Mouse (Mus musculus): ENCODE results near the gene Sars.

The Sars gene

DNA sequence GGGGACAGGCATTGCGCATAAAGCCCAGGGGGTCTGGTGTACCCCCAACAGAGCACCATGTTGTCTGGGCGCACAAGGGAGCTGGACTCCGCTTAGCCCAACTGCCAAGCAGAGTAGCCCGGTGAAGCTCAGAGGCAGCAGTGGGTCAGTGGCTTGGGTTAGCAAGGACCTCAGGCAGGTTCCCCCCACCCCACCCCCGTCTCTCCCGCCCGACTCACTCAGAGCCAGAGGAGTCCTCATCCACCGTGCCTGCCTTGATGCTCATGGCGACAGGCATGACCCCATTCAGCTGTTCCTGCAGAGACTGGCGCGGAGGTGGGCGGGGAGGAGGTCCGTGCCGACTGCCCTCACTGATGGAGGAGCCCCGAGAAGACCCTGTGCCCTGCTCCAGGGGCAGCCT lies 52.2 kb downstream of the Sars start:
- no peak for DNase-seq (ENCODE audit: low read depth, low spot score)

DNA sequence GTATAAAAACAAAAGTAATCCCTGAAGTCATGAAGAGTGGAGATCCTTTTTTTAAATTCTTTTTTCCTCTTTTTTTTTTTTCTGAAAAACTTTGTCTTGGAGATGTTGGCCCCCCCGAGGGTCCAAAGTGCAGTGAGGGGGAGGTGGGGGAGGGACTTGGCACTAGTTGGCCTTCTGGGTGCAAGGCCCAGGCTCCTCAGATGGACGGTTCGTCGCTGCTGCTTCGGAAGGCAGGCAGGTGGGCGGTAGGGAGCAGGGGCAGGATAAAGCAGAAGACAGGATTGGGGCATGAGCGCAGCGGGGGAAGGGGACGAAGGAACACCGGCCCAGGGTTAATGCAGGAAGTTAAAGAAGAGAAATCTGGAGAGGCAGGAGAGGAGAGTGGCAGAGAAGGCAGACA lies 52.7 kb downstream of the Sars start:
- no peak for DNase-seq (ENCODE audit: low read depth, low spot score)

DNA sequence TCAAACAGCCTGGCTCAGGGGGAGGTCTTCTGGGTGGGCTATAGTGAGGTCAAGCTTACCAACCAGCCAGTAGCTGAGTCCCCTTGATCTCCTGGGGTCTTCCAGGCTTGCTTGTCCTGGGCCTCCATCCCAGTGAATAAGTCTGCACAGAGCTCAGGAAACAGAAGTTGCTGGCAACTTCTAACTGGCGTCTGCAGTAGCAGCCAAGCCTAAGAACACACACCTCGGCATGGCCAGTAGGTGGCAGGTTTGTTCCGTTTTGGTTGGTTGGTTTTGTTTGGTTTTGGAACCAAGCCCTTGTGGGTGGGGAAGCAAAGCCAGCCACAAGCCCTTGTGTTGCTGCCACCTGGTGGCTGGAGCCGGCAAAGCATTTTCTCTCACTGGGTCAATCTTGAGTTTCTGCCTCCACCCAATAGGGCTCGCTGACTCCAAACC lies 55.9 kb downstream of the Sars start:
- DNase-seq (ENCODE audit: low read depth, low spot score): peak; percentile 94

DNA sequence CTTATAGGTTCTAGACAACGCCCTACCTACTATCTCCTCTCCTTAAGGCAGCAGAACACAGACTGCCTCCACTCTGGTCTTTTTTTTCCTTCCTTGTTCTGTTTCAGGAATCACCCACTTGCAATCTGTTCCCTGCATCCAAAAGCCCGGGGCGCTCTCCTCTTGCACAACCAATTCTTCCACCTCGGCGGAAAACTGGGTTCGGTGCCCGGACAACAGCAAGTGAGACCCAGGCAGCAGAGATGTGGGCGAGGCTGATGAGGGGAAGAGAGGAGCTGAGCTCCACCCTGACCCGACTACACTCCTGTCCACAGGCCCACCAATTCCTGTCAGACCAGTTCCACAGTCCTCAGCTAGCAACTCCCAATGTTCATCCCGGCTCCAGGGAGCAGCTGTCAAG lies 58.8 kb downstream of the Sars start:
- no peak for DNase-seq (ENCODE audit: low read depth, low spot score)

DNA sequence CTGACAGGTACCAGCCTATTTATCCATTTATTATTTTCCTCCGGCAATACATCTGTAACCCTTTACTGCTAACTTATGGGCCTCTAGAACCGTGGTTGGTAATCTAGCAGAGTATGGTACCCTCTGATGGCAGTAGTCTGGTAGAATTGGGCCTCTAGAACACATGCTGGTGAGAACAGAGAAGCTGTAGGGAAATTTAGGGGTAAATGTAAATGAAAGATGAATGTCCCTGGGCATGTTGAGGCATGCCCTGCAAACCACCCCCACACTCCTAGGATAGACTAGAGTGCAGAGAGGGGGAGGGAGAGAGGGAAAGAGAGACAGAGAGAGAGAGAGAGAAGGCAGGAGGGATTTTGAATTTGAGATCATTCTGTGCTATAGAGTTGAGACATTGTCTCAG lies 60.6 kb downstream of the Sars start:
- no peak for DNase-seq (ENCODE audit: low read depth, low spot score)

DNA sequence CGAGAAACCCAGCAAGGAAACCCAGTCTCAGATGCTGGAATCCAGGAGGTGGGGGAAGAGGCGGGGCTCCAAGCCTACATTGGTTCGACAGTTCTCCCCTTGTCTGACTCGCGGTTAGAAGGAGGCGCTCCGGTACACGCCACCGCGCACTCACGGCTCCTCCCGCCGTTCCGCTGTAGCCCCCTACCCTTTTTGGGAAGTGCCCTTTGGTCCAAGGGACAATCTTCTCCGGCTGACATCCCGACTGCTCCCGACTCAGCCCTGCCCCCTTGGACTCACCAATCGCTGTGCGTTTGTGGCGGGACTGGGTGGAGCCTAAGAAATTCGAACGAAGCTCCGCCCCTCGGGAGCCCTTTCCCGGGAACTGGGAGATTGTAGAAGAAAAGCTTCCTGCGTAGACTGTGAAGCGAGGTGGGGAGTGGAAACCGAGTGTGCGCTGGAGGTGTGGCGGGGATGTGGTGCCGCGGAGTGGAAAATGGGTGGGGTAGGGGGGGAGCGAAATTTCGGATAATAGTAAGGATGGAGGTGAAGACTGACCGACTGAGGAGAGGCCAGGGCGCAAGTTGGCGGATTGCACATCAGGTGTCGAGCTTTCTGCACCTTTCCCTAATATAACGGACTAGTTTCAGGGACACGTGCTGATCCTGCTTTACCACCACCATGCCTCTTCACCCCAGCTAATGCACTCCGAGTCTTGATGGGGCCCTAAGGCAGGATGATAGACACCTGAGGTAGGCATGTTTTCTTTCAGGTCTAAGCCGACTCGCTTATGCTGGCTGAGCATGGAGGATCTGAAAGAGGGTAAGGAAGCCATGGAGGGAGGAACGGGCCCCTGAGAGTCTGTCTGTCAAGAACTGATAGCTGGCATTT lies 61.3 kb downstream of the Sars start, which contains the start of gene Psrc1:
Psrc1 (plus strand) TSS at position 355 of the 870 bp plus-strand sequence.
- DNase-seq (ENCODE audit: low read depth, low spot score): peak; percentile 69

DNA sequence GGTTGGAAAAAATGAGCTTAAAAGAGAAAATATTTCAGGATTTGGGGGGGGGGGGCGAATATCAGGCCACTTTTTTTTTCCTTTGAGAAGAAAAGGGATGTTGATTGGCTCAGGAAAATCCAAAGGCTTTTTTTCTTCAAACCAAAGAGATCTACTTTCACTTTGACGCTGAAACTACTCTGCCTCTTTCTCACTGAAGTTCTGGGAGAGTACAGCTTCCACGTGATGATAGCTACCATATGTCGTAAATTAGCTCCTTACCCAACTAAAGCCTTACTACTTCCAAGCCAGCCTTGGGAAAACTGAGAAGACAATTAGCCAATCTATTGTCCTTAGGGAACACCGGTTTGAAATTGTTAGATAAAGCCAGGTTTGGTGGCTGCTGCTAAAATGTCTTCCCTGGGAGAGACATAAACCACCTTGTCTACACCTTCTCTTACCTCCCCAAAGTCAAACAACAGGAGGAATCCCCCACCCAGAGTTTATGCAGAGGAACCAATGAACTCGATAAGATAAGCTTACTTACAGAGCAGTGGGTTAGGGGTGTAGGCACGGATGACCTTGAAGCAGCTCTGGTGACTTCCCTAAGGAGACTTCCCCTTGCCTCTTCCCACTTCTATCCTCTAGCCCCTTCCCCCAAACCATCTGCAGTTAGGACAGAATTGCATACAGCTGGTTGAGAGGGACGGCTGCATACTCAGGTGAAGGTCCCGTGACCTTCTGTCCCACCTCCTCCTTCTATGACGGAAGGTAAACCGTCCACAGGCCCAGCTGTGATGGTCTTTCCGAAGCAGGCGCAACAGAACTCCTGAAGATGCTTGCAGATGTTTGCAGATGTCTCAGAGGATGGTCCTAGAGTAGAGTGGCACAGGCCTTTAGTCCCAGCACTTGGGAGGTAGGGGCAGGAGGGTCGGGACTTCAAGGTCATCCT lies 62.8 kb downstream of the Sars start:
- DNase-seq (ENCODE audit: low read depth, low spot score): peak; percentile 33

DNA sequence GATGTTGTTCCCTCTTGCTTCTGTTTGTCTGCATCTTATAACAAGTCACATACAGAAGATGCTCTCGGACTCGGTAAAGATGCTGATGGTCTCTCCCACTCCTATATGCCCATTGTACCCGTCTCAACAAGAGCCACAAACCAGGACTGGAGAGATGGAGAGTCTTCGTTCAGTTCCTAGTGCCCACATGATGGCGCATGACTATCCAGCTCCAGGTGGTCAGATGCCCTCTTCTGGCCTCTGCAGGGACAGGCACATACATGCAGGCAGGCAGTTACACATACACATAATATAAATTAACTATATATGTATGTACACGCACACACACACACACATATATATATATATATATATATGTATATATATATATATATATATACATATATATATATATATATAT lies 64.3 kb downstream of the Sars start:
- no peak for DNase-seq (ENCODE audit: low read depth, low spot score)

DNA sequence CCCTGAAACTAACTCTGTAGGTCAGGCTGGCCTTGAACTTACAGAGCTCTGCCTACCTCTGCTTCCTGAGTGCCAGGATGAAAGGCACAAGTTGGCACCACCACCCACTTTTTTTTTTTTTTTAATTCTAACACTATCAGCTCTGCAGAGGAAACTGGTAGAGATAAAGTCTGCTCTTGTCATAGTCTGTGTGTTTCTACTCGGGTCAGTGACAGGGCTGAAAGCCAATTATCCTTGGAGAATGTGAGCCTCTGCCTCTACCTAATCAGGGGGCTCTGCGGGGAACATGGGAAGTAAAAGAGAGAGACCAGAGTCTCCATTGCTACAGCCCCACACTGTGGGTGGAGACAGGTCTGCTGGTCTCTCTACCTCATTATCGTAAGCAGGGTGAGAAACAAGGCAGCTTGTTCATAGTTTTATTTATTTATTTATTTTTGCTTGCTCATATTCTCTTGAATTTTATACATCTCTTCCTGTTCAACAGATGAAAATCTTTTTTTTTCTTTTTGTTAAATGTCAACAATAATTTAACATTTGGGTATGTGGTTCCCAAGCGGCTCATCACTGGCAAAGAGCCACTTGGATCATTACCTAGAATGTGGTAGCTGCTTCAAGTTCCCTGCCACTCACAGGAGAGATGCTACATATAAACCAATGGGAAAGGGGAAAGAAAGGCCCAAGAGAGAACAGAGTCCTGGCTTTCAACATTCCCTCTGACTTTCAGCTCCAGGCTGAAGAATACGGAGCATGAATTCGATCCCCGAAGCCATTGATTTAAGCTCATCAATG lies 65.9 kb downstream of the Sars start:
- no peak for DNase-seq (ENCODE audit: low read depth, low spot score)
